Mouse (Mus musculus): Measurements from ENCODE around the gene Ddah2. TPM values are rescaled to one million over a fixed set of nuclear protein-coding genes. Genes with fewer than 3 reads are reported as not detected.

Gene Ddah2
- total RNA-seq (2021): 10 to 100 TPM in 1 of 2 experiments, 1 to 10 TPM in 1; 9.9 to 11.6 TPM
- long read RNA-seq, experiment 1, transcript Ddah2-201 (7 exons, 1,342 nt): major isoform, 8 of 14 reads
- long read RNA-seq, experiment 1, partial matches to known transcripts: 1 of 14 reads
- long read RNA-seq, experiment 1, other reads (novel, unspliced or antisense): 5 of 14 reads
- long read RNA-seq, experiment 2, partial matches to known transcripts: 1 of 10 reads
- long read RNA-seq, experiment 2, other reads (novel, unspliced or antisense): 4 of 10 reads

DNA sequence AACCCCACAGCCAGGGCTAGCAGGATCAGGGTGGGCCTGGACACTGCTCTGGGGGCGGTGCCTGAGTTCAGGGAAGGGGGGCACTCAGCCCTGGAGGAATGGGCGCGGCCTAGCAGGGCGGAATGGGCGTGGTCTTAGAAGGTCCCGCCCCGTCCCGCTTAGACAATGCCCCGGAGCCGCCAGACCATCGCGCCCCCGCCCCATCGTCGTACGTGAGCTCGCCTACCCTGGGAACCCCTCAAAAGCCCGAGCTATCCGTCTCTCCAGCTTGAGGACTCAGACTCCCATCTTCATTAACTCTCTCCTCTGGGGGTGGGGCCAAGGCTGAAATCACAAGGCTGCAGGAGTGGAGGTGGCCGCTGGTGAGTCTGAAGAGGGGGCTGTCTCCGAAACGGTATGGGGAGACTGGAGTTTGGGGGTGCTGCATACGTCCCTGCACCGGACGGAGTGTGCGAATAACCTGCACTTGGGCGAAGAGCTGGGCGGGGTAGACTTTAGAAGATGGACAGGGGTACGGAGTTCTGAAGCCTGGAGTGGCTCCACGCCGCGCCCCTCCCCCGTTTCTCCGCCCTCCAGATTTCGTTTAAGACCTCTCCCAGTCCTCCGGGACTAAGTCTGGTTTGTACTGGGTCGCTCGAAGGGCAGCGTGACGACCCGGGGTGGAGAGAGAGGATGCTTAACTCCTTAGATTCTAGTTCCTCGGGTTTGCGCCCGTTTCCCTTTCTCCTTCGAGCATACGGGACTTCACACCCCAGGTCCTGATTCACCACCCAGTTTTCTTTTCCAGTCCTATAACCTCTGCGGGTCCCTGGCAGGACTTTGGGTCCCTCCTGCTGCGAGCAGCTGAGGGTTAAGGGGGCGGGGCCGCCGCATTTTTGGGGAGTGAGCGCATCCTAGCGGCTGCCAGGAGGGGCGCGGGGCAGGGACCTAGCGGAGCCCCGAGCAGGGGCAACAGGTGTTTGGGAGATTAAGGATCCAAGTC lies at the start of gene Ddah2:
Gene Ddah2 (plus strand): TSS at position 125 of the 982 bp plus-strand sequence.
- peak; percentile 59 to 60 for DNase-seq (ENCODE audit: low spot score in 2 of 2)

DNA sequence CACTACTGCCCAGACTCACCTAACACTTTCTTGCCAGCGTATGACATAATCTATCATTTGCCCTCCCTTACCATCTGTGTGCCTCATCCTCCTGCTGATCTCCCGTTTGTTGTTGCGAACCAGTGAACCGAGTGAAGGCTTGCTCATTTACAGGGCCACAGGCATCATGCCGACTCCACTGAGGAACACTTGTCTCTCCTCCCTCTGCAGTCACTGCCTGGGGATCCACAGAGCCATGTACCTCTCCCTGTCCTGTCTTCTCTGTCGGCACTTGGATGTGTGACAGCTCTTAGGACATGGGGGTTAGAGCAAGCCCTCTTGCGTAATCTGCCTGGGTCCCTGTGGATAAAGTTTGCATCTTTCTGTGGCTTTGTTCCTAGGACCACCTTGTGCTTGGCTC lies 49.2 kb upstream of the Ddah2 start:
- DNase-seq (ENCODE audit: low spot score in 2 of 2): no peak

DNA sequence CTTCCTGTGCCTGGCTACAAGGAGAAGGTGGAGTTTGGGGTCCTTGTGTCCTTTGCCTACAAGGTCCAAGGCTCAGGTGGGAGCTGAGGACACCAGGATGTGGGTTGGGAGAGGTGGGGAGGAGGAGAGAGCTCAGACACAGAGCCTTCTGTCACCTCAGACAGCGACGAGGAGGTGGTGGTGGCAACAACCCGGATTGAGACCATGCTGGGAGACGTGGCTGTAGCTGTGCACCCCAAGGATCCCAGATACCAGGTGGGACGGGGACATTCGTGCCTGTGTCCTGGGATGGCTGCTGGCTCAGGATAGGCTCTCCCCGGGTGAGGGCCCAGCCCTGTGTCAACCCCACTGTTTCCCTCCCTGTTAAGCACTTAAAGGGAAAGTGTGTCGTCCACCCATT lies 47.4 kb upstream of the Ddah2 start:
- DNase-seq (ENCODE audit: low spot score in 2 of 2): no peak

DNA sequence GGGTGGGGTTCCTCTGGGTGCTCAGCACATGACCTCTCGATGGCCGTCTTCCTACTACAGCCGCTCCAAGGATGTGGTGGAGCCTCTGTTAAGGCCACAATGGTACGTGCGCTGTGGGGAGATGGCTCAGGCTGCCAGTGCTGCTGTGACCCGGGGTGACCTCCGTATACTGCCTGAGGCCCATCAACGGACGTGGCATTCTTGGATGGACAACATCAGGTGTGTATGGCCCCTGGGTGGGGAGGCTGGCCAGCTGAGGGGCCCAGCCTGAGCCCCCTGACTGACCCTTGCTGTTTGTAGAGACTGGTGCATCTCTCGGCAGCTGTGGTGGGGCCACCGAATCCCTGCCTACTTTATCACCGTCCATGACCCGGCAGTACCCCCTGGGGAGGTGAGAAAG lies 46.4 kb upstream of the Ddah2 start:
- DNase-seq (ENCODE audit: low spot score in 2 of 2): no peak

DNA sequence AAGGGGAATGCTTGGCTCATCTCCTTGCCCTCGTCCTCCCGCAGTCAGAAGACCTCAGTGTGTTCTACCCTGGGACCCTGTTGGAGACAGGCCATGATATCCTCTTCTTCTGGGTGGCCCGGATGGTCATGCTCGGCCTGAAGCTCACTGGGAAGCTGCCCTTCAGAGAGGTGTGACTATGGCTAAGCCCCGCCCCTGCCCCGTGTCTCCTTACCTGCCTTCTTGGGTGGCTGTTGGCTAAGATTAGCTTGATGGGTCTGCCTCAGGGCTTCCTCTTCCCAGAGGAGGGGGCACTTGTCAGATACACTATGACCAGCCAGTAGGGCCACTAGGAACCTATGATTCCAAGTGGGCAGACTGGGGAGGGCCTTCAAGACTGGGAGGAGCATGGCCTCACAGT lies 45.6 kb upstream of the Ddah2 start:
- no peak for DNase-seq (ENCODE audit: low spot score in 2 of 2)

DNA sequence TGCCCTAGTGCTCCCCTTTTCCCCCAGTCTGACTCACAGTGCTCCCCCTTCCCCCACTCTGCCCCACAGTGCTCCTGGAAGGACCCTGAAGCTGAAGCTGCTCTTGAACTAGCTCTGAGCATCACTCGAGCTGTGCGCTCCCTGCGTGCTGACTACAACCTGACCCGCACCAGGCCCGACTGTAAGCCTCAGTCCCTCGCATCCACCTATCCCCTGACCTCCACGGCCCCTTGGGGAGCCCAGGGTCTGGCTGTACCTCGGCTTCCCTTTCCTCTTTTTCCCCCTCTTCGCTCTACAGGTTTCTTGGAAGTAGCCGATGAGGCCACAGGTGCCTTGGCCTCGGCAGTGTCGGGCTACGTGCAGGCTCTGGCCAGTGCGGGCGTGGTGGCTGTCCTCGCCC lies 43.5 kb upstream of the Ddah2 start:
- DNase-seq (ENCODE audit: low spot score in 2 of 2): no peak

DNA sequence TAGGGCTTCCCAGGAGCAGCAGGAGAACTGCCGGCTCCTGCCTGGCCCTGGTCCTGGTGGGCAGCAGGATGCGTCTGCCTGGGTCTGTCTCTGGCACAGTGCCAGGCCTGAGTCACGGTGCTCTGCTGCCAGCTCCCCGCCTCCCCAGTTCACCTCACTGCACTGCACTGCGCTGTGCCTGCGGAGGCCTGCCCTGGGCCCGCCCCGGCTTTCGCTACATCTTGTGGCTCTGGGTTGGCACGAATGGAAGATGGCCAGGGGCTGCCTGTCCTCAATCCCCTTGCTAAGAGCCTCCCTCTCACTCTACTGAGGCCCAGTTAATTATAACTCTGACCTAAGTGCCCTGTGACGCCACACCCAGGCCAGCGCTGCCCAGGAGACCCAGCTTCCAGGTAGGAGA lies 42.5 kb upstream of the Ddah2 start, which contains the start of gene Vwa7:
Gene Vwa7 (plus strand): TSS at position 204 of the 400 bp plus-strand sequence.
- DNase-seq (ENCODE audit: low spot score in 2 of 2): no peak

DNA sequence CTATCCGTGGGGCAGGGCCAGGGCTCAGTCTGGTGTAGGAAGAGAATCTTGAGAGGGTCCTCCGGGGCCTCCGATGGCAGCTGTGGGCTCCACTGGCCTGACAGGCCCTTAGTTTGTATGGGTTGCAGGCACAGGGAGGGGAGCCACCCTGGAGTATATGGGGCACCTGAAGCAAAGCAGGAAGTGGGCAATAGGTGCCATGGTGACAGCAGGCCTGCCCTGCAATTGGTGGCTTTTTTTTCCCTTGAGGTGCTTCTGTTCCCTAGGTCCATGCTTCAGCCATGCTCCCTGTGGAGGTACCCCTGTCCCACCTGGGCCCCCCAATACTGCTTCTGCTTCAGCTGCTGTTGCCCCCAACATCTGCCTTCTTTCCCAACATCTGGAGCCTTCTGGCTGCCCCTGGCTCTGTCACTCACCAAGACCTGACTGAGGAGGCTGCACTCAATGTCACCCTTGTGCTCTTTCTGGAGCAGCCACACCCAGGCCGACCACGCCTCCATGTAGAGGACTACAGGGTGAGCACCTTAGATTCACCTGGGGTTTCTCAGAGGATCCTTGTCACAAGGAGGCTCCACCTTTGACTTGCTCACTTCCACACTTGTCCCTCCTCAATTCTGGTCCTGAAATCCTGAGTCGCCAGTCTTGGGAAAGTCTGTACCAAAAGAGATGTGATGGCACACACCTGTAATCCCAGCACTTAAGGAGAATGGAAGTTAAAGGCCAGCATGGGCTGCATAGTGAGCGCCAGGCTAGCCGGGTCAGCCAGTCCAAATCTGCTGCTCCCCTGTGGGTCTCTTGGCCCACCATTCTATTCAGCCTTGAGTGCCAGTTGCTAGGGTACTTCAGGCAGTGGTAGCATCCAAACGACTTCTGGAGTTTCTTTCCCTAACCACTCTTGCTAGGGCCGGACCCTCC lies 41.8 kb upstream of the Ddah2 start:
- DNase-seq (ENCODE audit: low spot score in 2 of 2): no peak

DNA sequence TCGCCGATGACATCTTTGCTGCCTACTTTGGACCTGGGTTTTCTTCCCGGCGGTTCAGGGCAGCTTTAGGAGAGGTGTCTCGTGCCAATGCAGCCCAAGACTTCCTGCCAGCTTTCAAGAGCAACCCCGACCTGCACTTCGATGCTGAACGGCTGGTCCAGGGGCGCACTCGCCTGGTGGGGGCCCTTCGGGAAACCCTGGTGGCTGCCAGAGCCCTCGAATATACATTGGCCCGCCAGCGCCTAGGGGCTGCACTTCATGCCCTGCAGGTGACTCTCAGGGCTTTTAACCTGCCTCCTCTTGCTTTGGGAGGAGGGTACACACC lies 41.2 kb upstream of the Ddah2 start:
- DNase-seq (ENCODE audit: low spot score in 2 of 2): no peak

DNA sequence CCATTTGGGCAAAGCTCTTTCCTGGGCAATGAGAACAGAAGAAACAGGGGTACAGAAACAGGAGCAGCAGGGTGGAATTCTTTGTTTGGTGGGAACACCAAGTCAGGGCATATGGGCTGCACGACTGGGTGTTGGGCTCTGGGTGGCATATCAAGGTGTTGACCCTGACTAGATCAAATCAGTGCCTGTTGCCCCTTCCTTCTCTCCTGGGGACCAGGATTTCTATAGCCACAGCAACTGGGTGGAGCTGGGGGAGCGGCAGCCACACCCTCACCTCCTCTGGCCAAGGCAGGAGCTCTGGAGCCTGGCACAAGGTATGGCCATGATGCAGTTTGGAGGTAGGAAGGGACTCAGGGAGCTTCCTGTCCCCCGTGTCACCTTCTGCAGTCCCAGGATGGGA lies 40.7 kb upstream of the Ddah2 start:
- DNase-seq (ENCODE audit: low spot score in 2 of 2): no peak

DNA sequence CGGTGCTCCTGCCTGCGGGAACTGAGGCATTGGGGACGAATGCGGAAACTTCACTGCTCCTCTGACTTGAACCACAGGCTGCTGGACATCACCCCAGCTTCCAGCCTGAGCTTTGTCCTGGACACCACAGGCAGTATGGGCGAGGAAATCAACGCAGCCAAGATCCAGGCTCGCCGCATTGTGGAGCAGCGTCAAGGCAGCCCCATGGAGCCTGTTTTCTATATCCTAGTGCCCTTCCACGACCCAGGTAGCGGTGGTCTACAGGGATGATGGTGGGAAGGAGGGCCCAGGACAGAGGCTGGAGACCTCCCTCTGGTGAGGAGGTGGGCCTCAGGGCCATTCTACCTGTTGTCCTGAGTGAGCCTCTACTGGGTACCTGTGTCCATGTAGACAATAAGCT lies 38.9 kb upstream of the Ddah2 start:
- DNase-seq (ENCODE audit: low spot score in 2 of 2): no peak

DNA sequence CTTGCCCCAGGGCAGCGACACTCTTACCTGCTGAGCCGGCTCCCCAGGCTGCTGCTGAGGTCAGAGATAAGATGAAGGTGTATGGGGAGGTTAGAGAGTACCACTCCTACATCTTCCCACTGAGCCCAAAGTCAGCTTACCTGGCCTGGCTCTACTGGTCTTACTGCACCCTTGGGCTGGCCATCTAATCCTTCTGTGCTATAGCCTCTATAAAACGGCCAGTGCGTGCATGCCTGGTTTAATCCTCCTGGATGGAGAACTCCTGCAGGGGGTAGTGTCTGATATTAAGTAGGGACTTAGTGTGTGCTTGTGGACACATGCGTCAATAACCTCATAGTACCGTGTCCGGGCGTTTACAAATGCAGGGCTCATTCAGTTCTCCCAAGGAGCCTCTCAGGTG lies 38.3 kb upstream of the Ddah2 start:
- DNase-seq (ENCODE audit: low spot score in 2 of 2): no peak

DNA sequence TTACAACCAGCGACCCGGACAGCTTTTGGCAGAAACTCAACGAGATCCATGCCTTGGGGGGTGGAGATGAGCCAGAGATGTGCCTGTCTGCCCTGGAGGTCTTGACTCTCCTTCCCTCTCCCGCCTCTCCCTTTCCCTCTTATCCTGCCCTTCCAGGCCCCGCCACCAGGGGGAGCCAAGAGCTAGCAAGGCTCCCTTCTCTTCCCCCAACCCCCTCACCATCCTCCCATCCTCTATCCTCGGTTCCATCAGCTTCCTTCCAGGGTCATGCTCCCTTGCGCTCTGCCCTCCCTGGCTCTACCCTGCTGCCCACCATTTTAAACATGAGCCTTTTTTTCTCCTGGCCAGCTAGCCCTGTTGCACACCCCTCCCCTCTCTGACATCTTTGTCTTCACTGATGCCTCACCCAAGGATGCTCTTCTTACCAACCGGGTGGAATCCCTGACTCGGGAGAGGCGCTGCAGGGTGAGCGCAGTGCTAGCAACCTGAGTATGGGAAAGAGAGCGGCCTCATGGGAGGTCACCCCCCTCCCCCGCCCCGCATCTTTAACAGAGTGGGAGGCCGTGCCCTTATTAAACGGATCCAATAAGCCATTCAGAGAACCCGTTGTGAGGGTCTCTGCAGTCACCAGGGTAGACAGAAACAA lies 37.5 kb upstream of the Ddah2 start:
- peak; percentile 85 to 93 for DNase-seq (ENCODE audit: low spot score in 2 of 2)

DNA sequence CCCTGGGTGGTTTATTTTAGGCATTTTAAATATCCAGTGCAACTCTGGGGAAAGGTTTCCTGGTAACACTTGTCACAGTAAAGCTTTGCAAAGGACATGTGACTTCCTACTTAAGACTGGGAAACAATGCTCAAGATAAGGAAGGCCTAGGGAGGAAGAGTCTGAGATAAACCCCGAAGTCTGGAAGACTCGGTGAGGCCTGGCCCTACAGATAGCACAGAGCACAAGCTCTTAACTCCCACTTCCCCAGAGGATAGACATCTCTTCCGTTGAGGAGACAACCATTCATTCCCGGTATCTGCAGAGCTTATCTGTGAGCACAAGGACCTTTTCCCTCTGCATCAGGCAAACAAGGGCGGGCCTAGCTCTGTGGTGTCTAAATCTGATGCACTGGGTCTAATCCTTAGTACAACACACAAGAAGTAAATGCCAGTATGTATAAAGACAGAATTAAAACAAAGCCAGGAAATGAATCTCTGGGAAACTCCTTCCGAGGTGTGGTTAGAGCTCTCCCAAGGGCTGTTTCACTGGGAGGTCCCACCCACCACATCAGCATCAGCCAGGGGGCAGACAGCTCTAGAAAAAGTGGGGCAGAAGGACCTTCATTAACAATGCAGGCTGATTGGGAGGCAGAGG lies 36.9 kb upstream of the Ddah2 start:
- no peak for DNase-seq (ENCODE audit: low spot score in 2 of 2)

DNA sequence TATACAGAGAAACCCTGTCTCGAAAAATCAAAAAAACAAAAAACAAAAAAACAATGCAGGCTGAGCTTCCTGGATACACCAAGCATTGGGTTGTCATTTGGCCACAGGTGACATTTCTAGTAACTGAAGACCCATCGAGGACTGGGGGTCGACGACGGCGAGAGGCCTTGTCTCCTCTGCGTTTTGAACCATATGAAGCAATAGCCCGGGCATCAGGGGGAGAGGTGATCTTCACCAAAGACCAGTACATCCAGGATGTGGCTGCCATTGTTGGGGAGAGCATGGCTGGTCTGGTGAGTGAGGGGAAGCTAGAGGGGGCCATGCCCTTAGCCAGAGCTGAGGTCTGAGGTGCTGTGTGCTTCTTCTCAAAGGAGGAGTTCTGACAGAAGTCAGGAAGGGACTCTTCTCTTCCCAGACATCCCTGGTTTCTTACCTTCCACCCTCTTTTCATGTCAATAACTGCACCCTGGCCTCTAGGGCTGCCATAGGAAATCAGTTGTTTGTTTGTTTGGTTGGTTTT lies 36.2 kb upstream of the Ddah2 start:
- no peak for DNase-seq (ENCODE audit: low spot score in 2 of 2)

DNA sequence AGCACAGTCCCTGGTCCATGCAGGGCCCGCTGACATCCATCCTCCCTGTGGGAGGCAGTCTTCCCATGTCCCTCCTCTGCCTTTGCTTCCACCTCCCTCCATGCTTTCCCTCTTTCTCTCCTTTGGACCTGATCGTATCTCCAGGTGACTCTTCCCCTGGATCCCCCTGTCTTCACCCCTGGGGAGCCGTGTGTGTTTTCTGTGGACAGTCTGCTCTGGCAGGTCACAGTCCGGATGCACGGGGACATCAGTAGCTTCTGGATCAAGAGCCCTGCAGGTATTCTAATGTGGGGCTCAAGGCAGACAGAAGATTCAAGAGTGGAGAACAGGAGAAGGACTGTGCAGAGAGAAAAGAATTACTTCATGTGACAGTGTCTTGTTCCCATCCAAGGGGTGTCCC lies 35.6 kb upstream of the Ddah2 start:
- no peak for DNase-seq (ENCODE audit: low spot score in 2 of 2)

DNA sequence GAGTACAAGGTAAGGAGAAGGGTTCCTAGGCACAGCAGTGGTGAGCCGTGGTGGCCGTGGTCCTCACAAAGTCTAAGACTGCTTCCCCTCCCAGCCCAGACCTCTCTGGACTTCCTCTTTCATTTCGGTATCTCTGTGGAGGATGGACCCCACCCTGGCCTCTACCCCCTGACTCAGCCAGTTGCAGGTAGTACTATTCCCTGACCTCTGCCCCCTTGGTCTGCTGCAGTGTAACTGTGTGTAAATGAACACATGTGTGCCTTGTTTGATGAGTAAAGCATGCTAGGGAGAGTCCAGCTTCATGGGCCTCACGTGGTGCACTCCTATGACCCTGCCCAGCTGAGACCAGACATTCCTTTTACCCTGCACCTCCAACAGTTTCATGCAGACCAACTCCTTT lies 35.1 kb upstream of the Ddah2 start:
- no peak for DNase-seq (ENCODE audit: low spot score in 2 of 2)

DNA sequence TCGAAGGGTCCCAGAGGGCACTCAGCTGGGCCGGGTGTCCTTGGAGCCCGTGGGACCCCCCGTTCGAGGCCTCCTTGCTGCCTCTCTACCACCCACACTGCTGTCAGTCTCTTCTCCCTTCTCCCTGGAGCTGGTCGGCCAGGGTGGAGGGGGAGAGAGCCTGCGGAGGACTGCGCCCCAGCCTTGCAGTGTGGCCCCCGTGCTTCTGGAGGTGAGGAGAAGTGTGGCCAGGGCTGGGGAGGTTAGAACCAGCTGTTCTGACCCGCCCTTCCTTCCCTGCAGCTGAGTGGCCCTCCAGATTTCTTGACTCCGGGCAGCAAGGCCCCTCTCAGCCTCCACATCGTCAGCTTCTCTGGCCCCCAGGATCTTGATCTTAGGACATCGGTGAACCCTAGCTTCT lies 34.6 kb upstream of the Ddah2 start:
- DNase-seq (ENCODE audit: low spot score in 2 of 2): no peak

DNA sequence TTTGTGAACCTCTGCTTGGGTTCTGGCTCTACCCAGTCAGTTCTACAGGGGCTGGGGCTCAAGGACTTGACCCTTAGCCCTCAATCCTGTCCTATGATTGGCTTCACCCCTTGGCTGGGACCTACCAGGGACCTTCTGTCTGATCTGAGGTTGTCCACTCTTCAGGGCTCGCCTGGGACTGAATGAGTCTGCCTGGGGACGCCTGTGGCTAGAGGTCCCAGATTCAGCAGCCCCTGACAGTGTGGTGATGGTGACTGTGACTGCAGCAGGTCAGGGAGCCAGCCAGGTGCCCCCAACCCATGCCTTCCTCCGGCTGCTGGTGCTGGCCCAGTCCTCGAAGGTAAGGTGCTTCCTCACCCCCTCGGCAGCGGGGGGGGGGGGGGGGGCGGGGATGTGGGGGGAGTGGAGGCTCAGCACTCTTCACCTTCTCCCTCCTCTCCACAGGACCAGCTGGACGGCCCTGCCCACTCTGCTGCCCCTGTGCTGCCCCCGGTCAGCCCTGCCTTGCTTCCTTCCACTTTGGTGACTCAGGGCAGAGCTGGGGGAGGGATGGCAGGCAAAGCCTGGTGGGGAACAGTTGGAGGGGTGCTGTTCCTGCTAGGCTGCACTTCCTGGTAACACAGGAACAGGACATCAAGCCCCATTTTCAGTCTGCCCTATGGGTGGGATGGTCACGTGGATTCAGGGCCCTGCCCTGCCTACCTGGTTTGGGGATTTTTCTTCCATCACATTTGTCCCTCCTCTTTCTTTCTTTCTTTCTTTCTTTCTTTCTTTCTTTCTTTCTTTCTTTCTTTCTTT lies 33.9 kb upstream of the Ddah2 start:
- DNase-seq (ENCODE audit: low spot score in 2 of 2): no peak
